Mouse (Mus musculus): Measurements from ENCODE around the gene Ssna1. TPM values are rescaled to one million over a fixed set of nuclear protein-coding genes. Genes with fewer than 3 reads are reported as not detected.

Ssna1 gene
- total and polyA plus RNA-seq, 3 experiments, result 51.4 to 80.6 (median 72.9) TPM

- no peak within 1 kb of the TSS for H3K4me3 ChIP-seq (replicated peaks in 1 of 3; ENCODE audit: low read depth in 2 of 3, low read length in 2 of 3, poor library complexity in 1 of 3)
- no peaks in the 10 kb centered on the region for H3K79me2 ChIP-seq (replicated peaks; ENCODE audit: control insufficient read depth, extremely low read depth, insufficient read depth, poor library complexity, severe bottlenecking)
- no peak within 1 kb of the TSS for H3K9ac ChIP-seq (ENCODE audit: insufficient read depth, low read depth)
- peaks cover 3% of the 10 kb centered on the region in 2 experiments for H3K4me1 ChIP-seq (ENCODE audit: control insufficient read depth in 1 of 2, insufficient read depth in 2 of 2)
- dilution Hi-C loops (cut with MboI; ENCODE audit: extremely low pct_ligation_motif_present, extremely low pct_unique_long_range_greater_than_20kb, low sequenced_read_pairs) (no loop called here), in situ Hi-C loops (cut with MboI; ENCODE audit: low pct_ligation_motif_present, low pct_unique_long_range_greater_than_20kb, low sequenced_read_pairs) (no loop called here)
- DNase-seq (ENCODE audit: extremely low read depth), result no peak
- TF ChIP-seq MAZ (IDR thresholded peaks at IDR 0.05; ENCODE audit: low read depth, low read length) (no peak), UBTF (IDR thresholded peaks at IDR 0.05; ENCODE audit: low read depth, low read length) (no peak), IRF4 (IDR thresholded peaks at IDR 0.05; ENCODE audit: low read depth, low read length) (no peak), NRF1 (IDR thresholded peaks at IDR 0.05; ENCODE audit: low read depth, low read length) (no peak), TBP (conservative IDR thresholded peaks at IDR 0.05; ENCODE audit: low read depth, low read length) (no peak), ZKSCAN1 (IDR thresholded peaks at IDR 0.05; ENCODE audit: borderline replicate concordance, low read depth, low read length) (no peak)
- H3K4me2 ChIP-seq (ENCODE audit: insufficient read depth, low read depth, poor library complexity, severe bottlenecking), result no peak within 1 kb of the TSS
- H3K27ac ChIP-seq (ENCODE audit: insufficient read depth, low read depth), result no peak within 1 kb of the TSS
- peaks cover 64 to 81% of the 10 kb centered on the region in 2 experiments for H3K36me3 ChIP-seq (replicated peaks in 1 of 2; ENCODE audit: control insufficient read depth in 1 of 2, insufficient read depth in 1 of 2, low read length in 1 of 2)
- peaks cover 6% of the 10 kb centered on the region for H3K27me3 ChIP-seq (replicated peaks)
- H3K9me3 ChIP-seq (replicated peaks; ENCODE audit: low read length), result no peaks in the 10 kb centered on the region
Measured at GRCm38 (mm10) chr2:25246183-25247072, 25.8 kb downstream of the Ssna1 start, which contains the start of gene AL732309.1. Gene AL732309.1, minus strand, starts transcription at chr2:25246863.

DNA sequence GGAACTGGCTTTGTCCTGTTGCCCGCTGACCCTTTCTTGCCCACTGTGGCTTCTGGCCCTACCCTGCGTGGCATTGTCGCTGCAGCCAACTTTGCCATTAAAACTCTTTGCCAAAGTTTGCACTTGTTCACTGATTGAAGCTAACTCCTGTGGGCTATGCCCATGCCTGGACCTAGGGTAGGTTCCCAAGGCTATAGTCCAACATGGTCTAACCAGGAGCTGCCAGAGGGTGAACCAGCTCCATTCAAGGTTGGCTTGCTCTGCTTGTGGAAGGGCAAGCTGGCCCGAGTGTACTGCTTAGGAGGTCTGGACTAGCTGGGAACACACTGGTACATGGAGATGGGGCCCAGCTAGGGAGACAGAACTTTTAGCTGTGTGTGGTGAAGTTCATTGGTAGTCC lies 28.1 kb downstream of the Ssna1 start:
- no peaks in the 10 kb centered on the region for H3K79me2 ChIP-seq (replicated peaks; ENCODE audit: control insufficient read depth, extremely low read depth, insufficient read depth, poor library complexity, severe bottlenecking)
- dilution Hi-C loops (cut with MboI; ENCODE audit: extremely low pct_ligation_motif_present, extremely low pct_unique_long_range_greater_than_20kb, low sequenced_read_pairs), result no loop called here
- peaks cover 43 to 58% of the 10 kb centered on the region in 2 experiments for H3K36me3 ChIP-seq (replicated peaks in 1 of 2; ENCODE audit: control insufficient read depth in 1 of 2, insufficient read depth in 1 of 2, low read length in 1 of 2)

DNA sequence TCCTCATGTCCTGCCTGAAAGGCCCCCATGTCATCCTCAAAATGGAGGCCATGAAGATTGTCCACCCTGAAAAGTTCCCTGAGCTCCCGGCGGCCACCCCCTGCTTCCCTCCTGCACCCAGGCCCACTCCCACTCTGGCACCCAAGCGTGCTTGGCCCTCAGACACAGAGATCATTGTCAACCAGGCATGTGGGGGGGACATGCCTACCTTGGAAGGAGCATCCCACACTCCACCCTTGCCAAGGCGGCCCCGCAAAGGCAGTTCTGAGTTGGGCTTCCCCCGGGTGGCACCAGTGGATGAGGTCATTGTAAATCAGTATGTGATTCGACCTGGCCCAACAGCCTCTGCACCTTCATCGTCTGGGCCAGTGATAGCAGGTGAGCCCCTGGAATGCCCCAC lies 28.9 kb downstream of the Ssna1 start:
- no peak for TF ChIP-seq MYC (IDR thresholded peaks at IDR 0.05; ENCODE audit: low read depth, low read length)
- no peak for TF ChIP-seq ZC3H11A (IDR thresholded peaks at IDR 0.05; ENCODE audit: low read depth, low read length)
- TF ChIP-seq POLR2AphosphoS2 (IDR thresholded peaks at IDR 0.05; ENCODE audit: low read depth, low read length), result no peak
- no peak for TF ChIP-seq TCF12 (IDR thresholded peaks at IDR 0.05; ENCODE audit: low read depth, low read length)
- no peak for TF ChIP-seq ZMIZ1 (IDR thresholded peaks at IDR 0.05; ENCODE audit: low read depth, low read length)
- TF ChIP-seq MXI1 (IDR thresholded peaks at IDR 0.05; ENCODE audit: low read depth, low read length), result no peak
- no peak for TF ChIP-seq CHD2 (IDR thresholded peaks at IDR 0.05; ENCODE audit: low read length)
- TF ChIP-seq POLR2A (IDR thresholded peaks at IDR 0.05; ENCODE audit: low read depth, low read length), result no peak
- TF ChIP-seq RAD21 (IDR thresholded peaks at IDR 0.05; ENCODE audit: low read depth, low read length), result no peak
- TF ChIP-seq SMC3 (IDR thresholded peaks at IDR 0.05; ENCODE audit: low read depth, low read length), result no peak
- TF ChIP-seq EP300 (IDR thresholded peaks at IDR 0.05; ENCODE audit: low read length), result no peak
- TF ChIP-seq UBTF (IDR thresholded peaks at IDR 0.05; ENCODE audit: low read depth, low read length), result no peak
- no peak for TF ChIP-seq USF2 (conservative IDR thresholded peaks at IDR 0.05; ENCODE audit: low read depth, low read length)
- TF ChIP-seq KAT2A (IDR thresholded peaks at IDR 0.05; ENCODE audit: insufficient replicate concordance, low read length), result no peak
- dilution Hi-C loops (cut with MboI; ENCODE audit: extremely low pct_ligation_motif_present, extremely low pct_unique_long_range_greater_than_20kb, low sequenced_read_pairs), result no loop called here
- Histone ChIP-seq H3K79me2 (replicated peaks; ENCODE audit: control insufficient read depth, extremely low read depth, insufficient read depth, poor library complexity, severe bottlenecking) (no peaks in the 10 kb centered on the region), H3K27me3 (replicated peaks) (peaks cover 26% of the 10 kb centered on the region), H3K9me3 (replicated peaks; ENCODE audit: low read length) (no peaks in the 10 kb centered on the region), H3K27ac (ENCODE audit: insufficient read depth, low read depth) (no peak overlapping the region), H3K4me3 (replicated peaks in 1 of 3; ENCODE audit: low read depth in 2 of 3, low read length in 2 of 3, poor library complexity in 1 of 3) (no peak overlapping the region), H3K36me3 (replicated peaks in 1 of 2; ENCODE audit: control insufficient read depth in 1 of 2, insufficient read depth in 1 of 2, low read length in 1 of 2) (peaks cover 35 to 50% of the 10 kb centered on the region in 2 experiments), H3K9ac (ENCODE audit: insufficient read depth, low read depth) (no peak overlapping the region), H3K4me1 (ENCODE audit: control insufficient read depth in 1 of 2, insufficient read depth in 2 of 2) (peaks cover 8 to 16% of the 10 kb centered on the region in 2 experiments), H3K4me2 (ENCODE audit: insufficient read depth, low read depth, poor library complexity, severe bottlenecking) (no peak overlapping the region)
- DNase-seq (ENCODE audit: extremely low read depth), result no peak
- in situ Hi-C loops (cut with MboI; ENCODE audit: low pct_ligation_motif_present, low pct_unique_long_range_greater_than_20kb, low sequenced_read_pairs), result no loop called here

More for the DNA sequence above, 28.1 kb downstream of the Ssna1 start:
- no peak overlapping the region for H3K27ac ChIP-seq (ENCODE audit: insufficient read depth, low read depth)
- no peaks in the 10 kb centered on the region for H3K9me3 ChIP-seq (replicated peaks; ENCODE audit: low read length)
- H3K9ac ChIP-seq (ENCODE audit: insufficient read depth, low read depth), result no peak overlapping the region
- H3K4me3 ChIP-seq (replicated peaks in 1 of 3; ENCODE audit: low read depth in 2 of 3, low read length in 2 of 3, poor library complexity in 1 of 3), result no peak overlapping the region
- peaks cover 8 to 16% of the 10 kb centered on the region in 2 experiments for H3K4me1 ChIP-seq (ENCODE audit: control insufficient read depth in 1 of 2, insufficient read depth in 2 of 2)
- H3K4me2 ChIP-seq (ENCODE audit: insufficient read depth, low read depth, poor library complexity, severe bottlenecking), result no peak overlapping the region
- H3K27me3 ChIP-seq (replicated peaks), result peaks cover 19% of the 10 kb centered on the region
- DNase-seq (ENCODE audit: extremely low read depth), result no peak
- in situ Hi-C loops (cut with MboI; ENCODE audit: low pct_ligation_motif_present, low pct_unique_long_range_greater_than_20kb, low sequenced_read_pairs), result no loop called here
- TF ChIP-seq POLR2A (IDR thresholded peaks at IDR 0.05; ENCODE audit: low read depth, low read length) (peak; percentile 14; the same call in 1 of the 2 replicates), SIN3A (IDR thresholded peaks at IDR 0.05; ENCODE audit: low read length) (no peak)

All from CH12.LX (cell line).